Mouse (Mus musculus) cerebellum, adult 8-10 months (tissue): ENCODE measurements at regions not wholly inside any gene's neighbourhood (a gene's known extent, or its start where the extent isn't known, plus 50 kb on each side); places are given as distances from the start of the nearest gene placed in this dataset.

Experiments
- DNase-seq: peaks from one replicate; pipeline ENCODE4 v3.0.0; 2022

- no peak for DNase-seq
Measured at GRCm38 (mm10) chr2:147926861-147927260, 119.9 kb downstream of the Foxa2 start.

GRCm38 (mm10) chr2:147907341-147907740, 139.4 kb downstream of the Foxa2 start:
- no peak for DNase-seq

- DNase-seq, result no peak
Measured at GRCm38 (mm10) chr2:147905759-147906740, 140.7 kb downstream of the Foxa2 start.

GRCm38 (mm10) chr2:147905118-147905517, 141.7 kb downstream of the Foxa2 start:
- DNase-seq, result no peak

- no peak for DNase-seq
Measured at GRCm38 (mm10) chr2:147899236-147899635, 147.5 kb downstream of the Foxa2 start.

- peak; percentile 16 for DNase-seq
Measured at GRCm38 (mm10) chr2:147895691-147896090, 151.1 kb downstream of the Foxa2 start.

GRCm38 (mm10) chr2:147894213-147894612, 152.6 kb downstream of the Foxa2 start:
- no peak for DNase-seq

GRCm38 (mm10) chr2:147886191-147886590, 160.6 kb downstream of the Foxa2 start:
- no peak for DNase-seq

GRCm38 (mm10) chr2:147877907-147878306, 168.9 kb downstream of the Foxa2 start:
- no peak for DNase-seq

GRCm38 (mm10) chr2:147877543-147877904, 169.2 kb downstream of the Foxa2 start:
- no peak for DNase-seq

- no peak for DNase-seq
Measured at GRCm38 (mm10) chr2:147876708-147877542, 169.8 kb downstream of the Foxa2 start.

- DNase-seq, result no peak
Measured at GRCm38 (mm10) chr2:147872972-147873371, 173.8 kb downstream of the Foxa2 start.

GRCm38 (mm10) chr2:147851186-147851802, 195.5 kb downstream of the Foxa2 start:
- DNase-seq, result no peak

- no peak for DNase-seq
Measured at GRCm38 (mm10) chr2:147846968-147847749, 199.6 kb downstream of the Foxa2 start.

GRCm38 (mm10) chr2:147845256-147845655, 201.5 kb downstream of the Foxa2 start:
- DNase-seq, result no peak

GRCm38 (mm10) chr2:147840936-147841335, 205.8 kb downstream of the Foxa2 start:
- DNase-seq, result no peak

- DNase-seq, result no peak
Measured at GRCm38 (mm10) chr2:147838613-147839012, 208.2 kb downstream of the Foxa2 start.

GRCm38 (mm10) chr2:147830551-147830950, 216.2 kb downstream of the Foxa2 start:
- DNase-seq, result no peak

GRCm38 (mm10) chr2:147816951-147817350, 229.8 kb downstream of the Foxa2 start:
- no peak for DNase-seq

- no peak for DNase-seq
Measured at GRCm38 (mm10) chr2:147814231-147814630, 232.5 kb downstream of the Foxa2 start.

- DNase-seq, result no peak
Measured at GRCm38 (mm10) chr2:147813516-147813915, 233.3 kb downstream of the Foxa2 start.

GRCm38 (mm10) chr2:147808036-147808675, 238.6 kb downstream of the Foxa2 start:
- DNase-seq, result peak; percentile 7
